Mouse (Mus musculus): Measurements from ENCODE around the gene Cfap45. TPM values are rescaled to one million over a fixed set of nuclear protein-coding genes. Genes with fewer than 3 reads are reported as not detected.

Cfap45 gene
- polyA plus RNA-seq, 1 experiment from 2014 or later, result 1.3 TPM

- no peak overlapping the region for H3K4me3 ChIP-seq (ENCODE audit: low read depth, low read length)
- H3K4me1 ChIP-seq (ENCODE audit: control insufficient read depth, insufficient read depth, low read length), result peaks cover 22% of the 10 kb centered on the region
- no peak overlapping the region for H3K27ac ChIP-seq (replicated peaks; ENCODE audit: low read depth, low read length)
- H3K27me3 ChIP-seq (ENCODE audit: control insufficient read depth, insufficient read depth, low read length), result no peaks in the 10 kb centered on the region
- H3K36me3 ChIP-seq (ENCODE audit: control insufficient read depth, insufficient read depth, low read length), result no peaks in the 10 kb centered on the region
- no peaks in the 10 kb centered on the region for H3K9me3 ChIP-seq (ENCODE audit: control insufficient read depth, low read length)
- DNase-seq (ENCODE audit: low spot score), result no peak
- WGBS, result 43% methylated on average over 7 of the region's 7 CpGs
- H3K4me2 ChIP-seq (ENCODE audit: low read depth, severe bottlenecking), result no peak overlapping the region
- no peak overlapping the region for H3K9ac ChIP-seq (ENCODE audit: low read length)
- ATAC-seq (ENCODE audit: insufficient number of reproducible peaks, low FRiP score, low TSS enrichment, low read depth), result no peak
Observed at GRCm38 (mm10) chr1:172548501-172548900, 27.9 kb downstream of the Cfap45 start.

GRCm38 (mm10) chr1:172549314-172549713 is 28.7 kb downstream of the Cfap45 start:
- Histone ChIP-seq H3K9ac (ENCODE audit: low read length) (no peak overlapping the region), H3K4me3 (ENCODE audit: low read depth, low read length) (no peak overlapping the region), H3K4me1 (ENCODE audit: control insufficient read depth, insufficient read depth, low read length) (peaks cover 22% of the 10 kb centered on the region), H3K9me3 (ENCODE audit: control insufficient read depth, low read length) (no peaks in the 10 kb centered on the region), H3K4me2 (ENCODE audit: low read depth, severe bottlenecking) (no peak overlapping the region), H3K27ac (replicated peaks; ENCODE audit: low read depth, low read length) (no peak overlapping the region), H3K27me3 (ENCODE audit: control insufficient read depth, insufficient read depth, low read length) (no peaks in the 10 kb centered on the region), H3K36me3 (ENCODE audit: control insufficient read depth, insufficient read depth, low read length) (no peaks in the 10 kb centered on the region)
- no peak for DNase-seq (ENCODE audit: low spot score)
- WGBS, result 17% methylated on average over 2 of the region's 2 CpGs
- 0 out of 2 replicates have a peak, but pooled peaks have one; percentile 18 for ATAC-seq (ENCODE audit: insufficient number of reproducible peaks, low FRiP score, low TSS enrichment, low read depth)

GRCm38 (mm10) chr1:172549717-172550116 is 29.1 kb downstream of the Cfap45 start:
- 4% methylated on average over 8 of the region's 8 CpGs for WGBS
- Histone ChIP-seq H3K9me3 (ENCODE audit: control insufficient read depth, low read length) (no peaks in the 10 kb centered on the region), H3K4me2 (ENCODE audit: low read depth, severe bottlenecking) (peak overlapping the region; percentile 60; the same call in 1 of the 2 replicates), H3K4me3 (ENCODE audit: low read depth, low read length) (no peak overlapping the region), H3K36me3 (ENCODE audit: control insufficient read depth, insufficient read depth, low read length) (no peaks in the 10 kb centered on the region), H3K9ac (ENCODE audit: low read length) (no peak overlapping the region), H3K27ac (replicated peaks; ENCODE audit: low read depth, low read length) (no peak overlapping the region), H3K4me1 (ENCODE audit: control insufficient read depth, insufficient read depth, low read length) (peaks cover 22% of the 10 kb centered on the region), H3K27me3 (ENCODE audit: control insufficient read depth, insufficient read depth, low read length) (no peaks in the 10 kb centered on the region)
- ATAC-seq (ENCODE audit: insufficient number of reproducible peaks, low FRiP score, low TSS enrichment, low read depth) (no peak), DNase-seq (ENCODE audit: low spot score) (no peak)

- Histone ChIP-seq H3K4me2 (ENCODE audit: low read depth, severe bottlenecking) (peak overlapping the region; percentile 60), H3K27ac (replicated peaks; ENCODE audit: low read depth, low read length) (no peak overlapping the region), H3K4me1 (ENCODE audit: control insufficient read depth, insufficient read depth, low read length) (peaks cover 22% of the 10 kb centered on the region), H3K4me3 (ENCODE audit: low read depth, low read length) (peak overlapping the region; percentile 25; the same call in 1 of the 2 replicates), H3K9ac (ENCODE audit: low read length) (no peak overlapping the region), H3K9me3 (ENCODE audit: control insufficient read depth, low read length) (no peaks in the 10 kb centered on the region), H3K27me3 (ENCODE audit: control insufficient read depth, insufficient read depth, low read length) (no peaks in the 10 kb centered on the region), H3K36me3 (ENCODE audit: control insufficient read depth, insufficient read depth, low read length) (no peaks in the 10 kb centered on the region)
- under 1% methylated on average over 8 of the region's 8 CpGs for WGBS
- DNase-seq (ENCODE audit: low spot score), result peak; percentile 59
- ATAC-seq (ENCODE audit: insufficient number of reproducible peaks, low FRiP score, low TSS enrichment, low read depth), result peak; percentile 70
Observed at GRCm38 (mm10) chr1:172550551-172550951, 29.9 kb downstream of the Cfap45 start.

GRCm38 (mm10) chr1:172551009-172551408 is 30.4 kb downstream of the Cfap45 start:
- Histone ChIP-seq H3K9ac (ENCODE audit: low read length) (no peak overlapping the region), H3K4me3 (ENCODE audit: low read depth, low read length) (no peak overlapping the region), H3K4me2 (ENCODE audit: low read depth, severe bottlenecking) (peak overlapping the region; percentile 60), H3K9me3 (ENCODE audit: control insufficient read depth, low read length) (no peaks in the 10 kb centered on the region), H3K27ac (replicated peaks; ENCODE audit: low read depth, low read length) (no peak overlapping the region), H3K36me3 (ENCODE audit: control insufficient read depth, insufficient read depth, low read length) (no peaks in the 10 kb centered on the region), H3K27me3 (ENCODE audit: control insufficient read depth, insufficient read depth, low read length) (no peaks in the 10 kb centered on the region), H3K4me1 (ENCODE audit: control insufficient read depth, insufficient read depth, low read length) (peaks cover 22% of the 10 kb centered on the region)
- ATAC-seq (ENCODE audit: insufficient number of reproducible peaks, low FRiP score, low TSS enrichment, low read depth) (no peak), DNase-seq (ENCODE audit: low spot score) (no peak)
- 60% methylated on average over 7 of the region's 7 CpGs for WGBS

GRCm38 (mm10) chr1:172552623-172553022 is 32.0 kb downstream of the Cfap45 start:
- Histone ChIP-seq H3K27me3 (ENCODE audit: control insufficient read depth, insufficient read depth, low read length) (no peaks in the 10 kb centered on the region), H3K4me1 (ENCODE audit: control insufficient read depth, insufficient read depth, low read length) (peaks cover 22% of the 10 kb centered on the region), H3K4me3 (ENCODE audit: low read depth, low read length) (no peak overlapping the region), H3K36me3 (ENCODE audit: control insufficient read depth, insufficient read depth, low read length) (no peaks in the 10 kb centered on the region), H3K9me3 (ENCODE audit: control insufficient read depth, low read length) (no peaks in the 10 kb centered on the region), H3K4me2 (ENCODE audit: low read depth, severe bottlenecking) (no peak overlapping the region), H3K27ac (replicated peaks; ENCODE audit: low read depth, low read length) (no peak overlapping the region), H3K9ac (ENCODE audit: low read length) (no peak overlapping the region)
- DNase-seq (ENCODE audit: low spot score) (no peak), ATAC-seq (ENCODE audit: insufficient number of reproducible peaks, low FRiP score, low TSS enrichment, low read depth) (no peak)
- WGBS, result 42% methylated on average over 1 of the region's 1 CpGs

GRCm38 (mm10) chr1:172555638-172556037 is 35.0 kb downstream of the Cfap45 start, which contains the start of gene Vsig8:
Gene Vsig8 (plus strand): TSS chr1:172555938.
- peaks cover 10% of the 10 kb centered on the region for H3K4me1 ChIP-seq (ENCODE audit: control insufficient read depth, insufficient read depth, low read length)
- H3K9me3 ChIP-seq (ENCODE audit: control insufficient read depth, low read length), result no peaks in the 10 kb centered on the region
- H3K27me3 ChIP-seq (ENCODE audit: control insufficient read depth, insufficient read depth, low read length), result peaks cover 6% of the 10 kb centered on the region
- no peaks in the 10 kb centered on the region for H3K36me3 ChIP-seq (ENCODE audit: control insufficient read depth, insufficient read depth, low read length)
- no peak within 1 kb of the TSS for H3K9ac ChIP-seq (ENCODE audit: low read length)
- DNase-seq (ENCODE audit: low spot score) (no peak), ATAC-seq (ENCODE audit: insufficient number of reproducible peaks, low FRiP score, low TSS enrichment, low read depth) (no peak)
- no peak within 1 kb of the TSS for H3K27ac ChIP-seq (replicated peaks; ENCODE audit: low read depth, low read length)
- H3K4me3 ChIP-seq (ENCODE audit: low read depth, low read length), result no peak within 1 kb of the TSS
- no peak within 1 kb of the TSS for H3K4me2 ChIP-seq (ENCODE audit: low read depth, severe bottlenecking)
- 70% methylated on average over 10 of the region's 11 CpGs for WGBS

- Histone ChIP-seq H3K4me3 (ENCODE audit: low read depth, low read length) (peak overlapping the region; percentile 54), H3K9me3 (ENCODE audit: control insufficient read depth, low read length) (no peaks in the 10 kb centered on the region), H3K27ac (replicated peaks; ENCODE audit: low read depth, low read length) (no peak overlapping the region), H3K27me3 (ENCODE audit: control insufficient read depth, insufficient read depth, low read length) (peaks cover 29% of the 10 kb centered on the region), H3K9ac (ENCODE audit: low read length) (peak overlapping the region; percentile 54), H3K36me3 (ENCODE audit: control insufficient read depth, insufficient read depth, low read length) (no peaks in the 10 kb centered on the region), H3K4me1 (ENCODE audit: control insufficient read depth, insufficient read depth, low read length) (peaks cover 11% of the 10 kb centered on the region; the same call in 1 of the 2 replicates), H3K4me2 (ENCODE audit: low read depth, severe bottlenecking) (peak overlapping the region; percentile 79)
- DNase-seq (ENCODE audit: low spot score), result peak; percentile 83
- peak; percentile 88 for ATAC-seq (ENCODE audit: insufficient number of reproducible peaks, low FRiP score, low TSS enrichment, low read depth)
- under 1% methylated on average over 64 of the region's 66 CpGs for WGBS
Observed at GRCm38 (mm10) chr1:172562641-172563464, 42.3 kb downstream of the Cfap45 start.

Data from limb, embryonic 11.5 days (tissue).